Mouse (Mus musculus) adrenal gland, adult 8-10 months (tissue): Measurements from ENCODE around the gene B9d2. TPM values are rescaled to one million over a fixed set of nuclear protein-coding genes. Genes with fewer than 3 reads are reported as not detected.

Experiments used
- DNase-seq: peaks from one replicate; pipeline ENCODE4 v3.0.0; 2022
- total RNA-seq, 4 experiments: library from RNA; stranded (reverse); gene quantifications; 2 replicates each; pipeline ENCODE4 v1.2.4; 2022

The B9d2 gene
- total RNA-seq, 4 experiments from 2014 or later, result 17.7 to 27.0 (median 21.4) TPM

DNA sequence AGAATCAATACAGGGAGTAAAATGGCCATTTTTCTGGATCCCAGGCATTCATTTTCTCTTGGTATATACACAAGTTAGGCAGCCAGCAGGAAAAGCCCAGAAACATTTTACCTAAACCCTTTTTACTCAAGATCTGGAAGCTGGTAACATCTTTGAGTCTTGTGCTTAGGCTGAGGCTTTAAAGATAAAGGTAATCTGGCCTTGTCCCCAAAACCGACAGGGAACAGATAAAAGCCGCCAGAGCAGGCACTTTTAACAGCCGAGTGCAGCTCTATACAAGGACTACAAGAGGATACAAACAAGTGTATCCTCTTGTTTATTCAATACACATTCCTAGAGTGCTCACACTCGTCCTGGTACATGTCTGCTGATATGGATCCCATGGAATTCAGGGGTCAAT lies 54.4 kb downstream of the B9d2 start:
- DNase-seq, result no peak

Other genes with a start within 250 kb of the B9d2 start
- gene Ceacam1, start 203.2 kb upstream of the B9d2 start, total RNA-seq, result 10 to 100 TPM in 3 of 4 experiments, 1 to 10 TPM in 1; 8.5 to 24.4 (median 17.2) TPM
- 1 to 10 TPM in 2 of 4 experiments, under 1 TPM in 2; 0.83 to 2.1 (median 1.4) TPM for gene Ceacam2, start 140.9 kb upstream of the B9d2 start, total RNA-seq
- gene Erich4, start 64.9 kb upstream of the B9d2 start, total RNA-seq, result not detected
- 10 to 100 TPM; 27.8 to 36.7 (median 32.8) TPM for gene Dmac2, start 61.4 kb upstream of the B9d2 start, total RNA-seq
- 1 to 10 TPM; 3.8 to 7.0 (median 4.5) TPM for gene B3gnt8, start 54.1 kb upstream of the B9d2 start, total RNA-seq
- gene Bckdha, start 21.8 kb upstream of the B9d2 start, total RNA-seq, result 100 to 1,000 TPM; 139 to 212 (median 169) TPM
- 10 to 100 TPM; 42.0 to 62.6 (median 51.4) TPM for gene Exosc5, start 21.6 kb upstream of the B9d2 start, total RNA-seq
- under 1 TPM in 1 of 4 experiments, not detected in 3; 0.77 TPM for gene Tmem91, start 5.6 kb upstream of the B9d2 start, total RNA-seq
- 10 to 100 TPM; 23.8 to 41.1 (median 32.4) TPM for gene Tgfb1, start 6.2 kb downstream of the B9d2 start, total RNA-seq
- gene Ccdc97, start 38.3 kb downstream of the B9d2 start, total RNA-seq, result 10 to 100 TPM; 51.3 to 63.7 (median 56.9) TPM
- 100 to 1,000 TPM in 3 of 4 experiments, 10 to 100 TPM in 1; 97.0 to 132 (median 119) TPM for gene Hnrnpul1, start 74.0 kb downstream of the B9d2 start, total RNA-seq
- gene Axl, start 107.9 kb downstream of the B9d2 start, total RNA-seq, result 10 to 100 TPM; 51.4 to 73.8 (median 64.5) TPM
- gene Cyp2s1, start 136.1 kb downstream of the B9d2 start, total RNA-seq, result 1 to 10 TPM; 2.3 to 4.2 (median 3.2) TPM
- 10 to 100 TPM in 1 of 4 experiments, 1 to 10 TPM in 3; 1.5 to 17.1 (median 2.3) TPM for gene Cyp2b10, start 216.8 kb downstream of the B9d2 start, total RNA-seq